Mouse (Mus musculus): Measurements from ENCODE around the gene Lrtm2. TPM values are rescaled to one million over a fixed set of nuclear protein-coding genes. Genes with fewer than 3 reads are reported as not detected.

Gene Lrtm2
- polyA plus RNA-seq, 1 experiment from 2014 or later, result 6.5 TPM

DNA sequence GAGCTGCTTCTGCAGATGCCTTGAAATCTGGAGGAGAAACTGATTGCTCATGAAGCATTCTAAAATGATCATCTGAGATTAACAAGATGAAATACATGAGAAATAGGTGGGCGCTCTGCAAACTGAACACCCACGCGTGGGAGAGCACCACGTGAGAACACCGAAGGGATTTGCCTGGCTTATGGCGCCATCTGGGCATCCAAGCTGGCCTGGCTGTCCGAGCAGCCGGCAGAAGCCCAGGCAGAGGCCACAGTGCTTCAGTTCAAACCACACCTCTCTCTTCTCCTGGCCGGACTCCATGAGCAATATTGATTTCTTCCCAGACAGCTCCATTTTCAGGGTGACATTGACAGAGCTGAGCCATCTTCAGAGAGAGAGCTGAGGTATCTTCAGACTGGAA lies 49.8 kb downstream of the Lrtm2 start:
- 72% methylated on average over 9 of the region's 9 CpGs for WGBS
- ATAC-seq (ENCODE audit: low FRiP score, low TSS enrichment) (no peak), DNase-seq (peak; percentile 18)
- Histone ChIP-seq H3K4me2 (ENCODE audit: low read length) (no peak overlapping the region), H3K27me3 (ENCODE audit: control insufficient read depth, insufficient read depth, low read length) (no peaks in the 10 kb centered on the region), H3K9ac (replicated peaks; ENCODE audit: low read length) (no peak overlapping the region), H3K27ac (replicated peaks; ENCODE audit: low read depth, low read length) (no peak overlapping the region), H3K4me1 (ENCODE audit: control insufficient read depth, insufficient read depth, low read length) (peaks cover 8% of the 10 kb centered on the region; the same call in 1 of the 2 replicates), H3K36me3 (ENCODE audit: control insufficient read depth, insufficient read depth, low read length) (no peaks in the 10 kb centered on the region), H3K9me3 (ENCODE audit: control insufficient read depth, low read length) (peaks cover 7% of the 10 kb centered on the region; the same call in 1 of the 2 replicates), H3K4me3 (replicated peaks; ENCODE audit: low read depth, low read length) (no peak overlapping the region)

DNA sequence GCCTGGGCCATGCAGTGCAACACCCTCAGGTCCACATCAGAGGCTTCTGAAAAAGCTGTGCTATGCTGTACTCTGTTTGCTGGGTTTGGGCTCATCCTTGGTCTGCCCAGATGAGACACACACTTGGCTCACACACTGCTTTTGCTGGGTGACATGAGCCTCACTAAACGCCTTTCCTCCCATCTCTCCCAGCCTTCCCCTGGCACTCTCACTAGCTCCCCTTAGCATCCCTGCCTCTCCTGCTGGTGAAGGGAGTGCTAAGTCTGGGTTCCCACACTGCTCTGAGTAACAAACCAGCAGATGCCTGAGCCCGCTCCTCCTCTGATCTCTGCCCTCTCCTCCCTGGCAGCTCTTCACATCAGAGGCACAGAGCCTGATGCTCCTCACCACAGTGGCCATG lies 53.9 kb downstream of the Lrtm2 start:
- H3K4me2 ChIP-seq (ENCODE audit: low read length), result no peak overlapping the region
- no peak overlapping the region for H3K9ac ChIP-seq (replicated peaks; ENCODE audit: low read length)
- H3K9me3 ChIP-seq (ENCODE audit: control insufficient read depth, low read length), result no peaks in the 10 kb centered on the region
- DNase-seq (no peak), ATAC-seq (ENCODE audit: low FRiP score, low TSS enrichment) (no peak)
- H3K4me3 ChIP-seq (replicated peaks; ENCODE audit: low read depth, low read length), result no peak overlapping the region
- 87% methylated on average over 2 of the region's 2 CpGs for WGBS
- H3K27me3 ChIP-seq (ENCODE audit: control insufficient read depth, insufficient read depth, low read length), result no peaks in the 10 kb centered on the region
- no peak overlapping the region for H3K27ac ChIP-seq (replicated peaks; ENCODE audit: low read depth, low read length)
- H3K4me1 ChIP-seq (ENCODE audit: control insufficient read depth, insufficient read depth, low read length), result peaks cover 8% of the 10 kb centered on the region; the same call in 1 of the 2 replicates
- H3K36me3 ChIP-seq (ENCODE audit: control insufficient read depth, insufficient read depth, low read length), result no peaks in the 10 kb centered on the region

Other genes starting within 250 kb of the Lrtm2 start
- gene Dcp1b, start 155.5 kb downstream of the Lrtm2 start, polyA plus RNA-seq (2014; fragmentation: Nextera tagmentation; extraction: Ambion mirVana), result 15.6 and 16.6 TPM in 2 replicates
- 7.1 and 9.6 TPM in 2 replicates for gene Cacna1c, start 134.3 kb downstream of the Lrtm2 start, polyA plus RNA-seq (2014; fragmentation: Nextera tagmentation; extraction: Ambion mirVana)
- gene Cacna2d4, start 94.2 kb downstream of the Lrtm2 start, polyA plus RNA-seq (2014; fragmentation: Nextera tagmentation; extraction: Ambion mirVana), result 0.30 and 0.58 TPM in 2 replicates
- 31.9 and 33.5 TPM in 2 replicates for gene Adipor2, start 86.9 kb upstream of the Lrtm2 start, polyA plus RNA-seq (2014; fragmentation: Nextera tagmentation; extraction: Ambion mirVana)
- 5.5 and 5.6 TPM in 2 replicates for gene Fbxl14, start 148.9 kb upstream of the Lrtm2 start, polyA plus RNA-seq (2014; fragmentation: Nextera tagmentation; extraction: Ambion mirVana)
- gene Wnt5b, start 213.6 kb upstream of the Lrtm2 start, polyA plus RNA-seq (2014; fragmentation: Nextera tagmentation; extraction: Ambion mirVana), result 1.4 and 3.0 TPM in 2 replicates

All from midbrain, embryonic 14.5 days (tissue).